Mouse (Mus musculus) inflammation-experienced regulatory T-cells, adult 6 months (primary cell): ENCODE data around the gene 1700013G24Rik. TPM values are rescaled to one million over a fixed set of nuclear protein-coding genes. Genes with fewer than 3 reads are reported as not detected.
A peak's percentile ranks its signal among the peaks of the same experiment; 100 is the strongest.

ENCODE experiments used
- ATAC-seq: one replicate; pipeline ENCODE4 v1.8.0; 2017
- polyA plus RNA-seq, 3 experiments: library from polyadenylated mRNA; unstranded; fragments of 100-300 nt; shearing (Covaris generic); gene quantifications; one replicate each; pipeline ENCODE4 v1.2.1; 2017

The 1700013G24Rik gene
- polyA plus RNA-seq, 3 experiments from 2014 or later, result not detected

- no peak for ATAC-seq
These were observed 4.2 kb downstream of the 1700013G24Rik start for GRCm38 (mm10) chr4:137457292-137457691.

- ATAC-seq, result no peak
These were observed 5.2 kb downstream of the 1700013G24Rik start for GRCm38 (mm10) chr4:137458310-137458709.

- ATAC-seq, result no peak
These were observed 5.8 kb downstream of the 1700013G24Rik start for GRCm38 (mm10) chr4:137458861-137459260.

DNA sequence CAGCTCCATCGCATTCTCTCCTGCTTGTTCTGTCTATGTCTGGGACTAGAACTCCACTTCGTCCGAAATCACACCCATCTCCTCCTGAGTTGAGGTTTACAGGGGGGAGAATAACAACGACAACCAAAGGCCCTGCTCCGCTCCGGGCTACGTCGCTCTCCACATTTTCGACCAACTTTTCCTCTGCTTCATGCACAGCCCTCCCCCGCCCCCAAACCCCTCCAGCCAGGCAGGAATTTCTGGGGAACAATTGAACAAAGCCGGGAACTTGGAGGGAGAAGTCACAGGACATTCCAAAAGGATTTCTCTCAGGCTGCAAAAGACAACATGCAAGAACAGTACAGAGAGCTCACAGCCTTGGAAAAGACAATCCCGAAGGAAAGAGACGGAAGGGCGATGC lies 7.6 kb downstream of the 1700013G24Rik start:
- ATAC-seq, result no peak

GRCm38 (mm10) chr4:137461217-137461616 lies 8.1 kb downstream of the 1700013G24Rik start:
- ATAC-seq, result no peak

GRCm38 (mm10) chr4:137461981-137462690 lies 9.1 kb downstream of the 1700013G24Rik start:
- ATAC-seq, result no peak

DNA sequence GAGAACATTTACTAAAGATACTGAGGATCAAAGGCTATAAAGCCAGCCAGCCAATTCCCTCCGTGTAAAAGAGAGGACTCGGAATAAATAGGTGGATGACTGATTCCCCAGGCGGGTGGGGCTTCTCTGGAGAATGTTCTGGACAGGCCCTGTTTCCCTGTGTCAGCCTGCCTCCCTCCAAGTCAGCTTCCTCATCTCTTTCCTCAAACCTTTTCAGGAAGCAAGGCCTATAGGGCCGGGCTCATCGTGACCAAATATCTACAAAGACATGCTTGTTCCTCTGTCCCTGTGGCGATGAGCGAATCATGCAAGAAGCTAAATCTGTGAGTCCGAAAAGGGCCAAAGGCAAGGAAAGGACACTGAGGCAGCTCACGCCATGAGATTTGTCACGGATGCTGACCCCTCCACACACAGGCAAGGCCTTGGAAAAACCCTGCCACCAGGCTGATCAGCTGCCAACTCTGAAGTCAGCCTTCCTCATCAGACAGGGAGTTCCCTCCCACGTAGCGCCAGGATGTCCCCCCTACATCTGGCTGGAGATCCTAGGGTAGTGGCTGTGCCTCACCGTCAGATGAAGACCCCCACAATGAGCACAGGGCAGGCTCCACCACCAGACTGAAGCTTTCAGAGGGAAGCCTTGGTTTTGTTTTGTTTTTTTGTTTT lies 12.2 kb downstream of the 1700013G24Rik start:
- no peak for ATAC-seq

GRCm38 (mm10) chr4:137466991-137467390 lies 13.9 kb downstream of the 1700013G24Rik start:
- no peak for ATAC-seq

GRCm38 (mm10) chr4:137467525-137467924 lies 14.4 kb downstream of the 1700013G24Rik start:
- ATAC-seq, result no peak

DNA sequence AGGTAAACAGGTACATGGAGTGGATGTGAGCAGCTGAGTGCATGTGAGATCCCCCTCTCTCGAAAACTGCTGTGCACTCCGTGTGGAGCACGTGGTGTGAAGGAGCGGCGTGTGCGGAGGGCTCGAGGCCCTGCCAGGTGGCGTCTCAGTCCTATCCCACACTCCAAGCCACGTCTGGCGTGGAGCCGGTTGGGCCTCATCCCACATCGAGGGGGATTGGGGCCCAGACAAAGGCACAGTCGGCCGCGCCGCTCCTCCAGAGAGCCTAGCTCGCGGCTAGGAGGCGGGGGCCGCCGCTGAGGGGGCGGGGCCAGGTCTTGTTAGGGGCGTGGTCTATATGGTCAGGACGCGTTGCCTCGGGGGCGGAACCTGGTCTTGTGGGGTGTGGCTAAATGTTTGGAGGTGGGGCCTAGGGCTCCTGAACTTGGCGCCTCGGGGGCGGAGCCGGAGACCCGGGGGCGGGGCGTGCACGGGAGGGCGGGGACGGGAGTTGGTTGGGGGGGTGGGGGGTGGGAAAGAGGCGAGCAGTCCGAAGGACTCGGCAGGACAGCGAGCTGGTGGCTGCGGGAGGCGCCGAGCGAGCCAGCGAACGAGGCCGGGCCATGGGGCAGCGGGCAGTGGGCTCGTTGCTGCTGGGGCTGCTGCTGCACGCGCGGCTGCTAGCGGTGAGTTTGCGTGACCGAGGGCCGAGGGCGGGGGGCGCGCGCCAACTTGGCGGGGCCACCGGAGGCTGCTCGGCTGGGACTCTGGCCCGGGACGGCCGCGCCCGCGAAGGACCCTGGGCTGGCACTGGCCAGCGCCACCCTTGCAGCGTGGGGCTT lies 15.4 kb downstream of the 1700013G24Rik start, which contains the start of gene Hspg2:
Gene Hspg2 (plus strand): TSS at position 510 of the 821 bp plus-strand sequence.
- ATAC-seq, result peak; percentile 48

GRCm38 (mm10) chr4:137469081-137469844 lies 16.2 kb downstream of the 1700013G24Rik start:
- no peak for ATAC-seq

GRCm38 (mm10) chr4:137469845-137470692 lies 17.0 kb downstream of the 1700013G24Rik start:
- no peak for ATAC-seq

DNA sequence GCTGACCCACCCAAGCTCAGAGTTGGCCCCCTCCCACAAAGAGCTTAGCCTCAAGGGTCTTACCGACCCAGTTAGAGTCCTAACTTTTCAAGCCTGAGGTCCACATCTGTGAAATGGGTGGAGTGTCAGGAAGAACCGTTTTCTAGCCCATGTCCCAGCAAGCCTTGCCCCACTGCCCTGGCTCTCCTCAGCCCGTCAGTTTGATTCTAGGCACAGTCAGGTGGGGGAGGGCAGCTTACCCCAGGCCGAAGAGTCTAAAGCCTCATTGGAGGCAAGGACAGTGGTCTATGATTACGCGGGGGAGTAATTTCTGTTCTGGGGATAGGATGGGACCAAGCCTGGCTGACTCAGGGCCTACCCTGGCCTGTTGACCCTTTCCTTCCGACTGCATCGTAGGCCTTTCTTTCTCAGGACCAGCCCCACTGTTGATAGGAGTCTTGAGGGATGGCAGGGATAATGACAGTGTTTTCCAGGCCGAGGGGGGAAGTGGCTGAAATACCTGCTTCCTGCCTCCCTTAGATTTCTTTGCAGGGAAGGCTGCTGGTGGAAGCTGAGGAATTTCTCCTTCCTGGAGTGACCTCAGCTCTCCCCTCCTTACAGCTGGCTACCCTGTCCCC lies 17.7 kb downstream of the 1700013G24Rik start:
- ATAC-seq, result no peak

DNA sequence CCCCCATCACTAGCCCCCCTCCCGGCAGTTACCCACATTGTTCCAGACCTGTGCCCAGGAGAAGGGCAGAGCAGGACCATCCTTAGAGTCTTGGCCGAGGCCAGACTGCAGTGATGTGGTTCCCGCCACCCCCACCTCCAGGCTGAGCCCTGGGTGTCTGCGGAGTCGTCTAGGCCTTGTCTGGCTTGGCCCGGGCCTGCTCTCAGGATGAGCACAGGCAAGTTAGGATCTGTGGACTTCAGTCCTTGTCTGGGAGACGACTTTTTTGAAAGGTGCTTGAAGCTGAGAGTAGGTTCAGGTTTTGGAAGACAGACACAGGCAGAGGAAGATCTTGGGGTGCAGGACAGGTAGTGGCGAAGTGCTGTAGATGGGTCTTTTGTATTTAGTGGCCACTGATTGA lies 18.2 kb downstream of the 1700013G24Rik start:
- no peak for ATAC-seq

DNA sequence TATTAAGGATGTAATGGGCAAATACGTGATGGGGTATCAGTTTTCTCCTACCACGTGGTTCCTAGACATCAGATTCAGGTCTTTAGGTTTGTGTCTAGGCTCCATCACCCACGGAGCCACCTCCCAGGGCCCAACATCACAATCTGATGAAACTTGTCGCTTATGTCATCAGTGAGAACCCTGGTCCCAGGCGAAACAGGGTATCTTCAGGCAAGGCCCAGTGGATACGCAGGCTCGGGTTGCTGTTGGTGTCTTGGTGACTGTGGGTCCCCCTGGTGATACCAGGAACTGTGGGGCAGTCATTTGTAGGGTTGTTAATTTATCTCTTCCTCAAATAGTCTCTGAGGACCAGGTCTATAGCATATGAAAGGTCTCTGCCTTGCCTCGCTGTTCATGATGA lies 20.2 kb downstream of the 1700013G24Rik start:
- no peak for ATAC-seq

GRCm38 (mm10) chr4:137473701-137474388 lies 20.8 kb downstream of the 1700013G24Rik start:
- no peak for ATAC-seq

DNA sequence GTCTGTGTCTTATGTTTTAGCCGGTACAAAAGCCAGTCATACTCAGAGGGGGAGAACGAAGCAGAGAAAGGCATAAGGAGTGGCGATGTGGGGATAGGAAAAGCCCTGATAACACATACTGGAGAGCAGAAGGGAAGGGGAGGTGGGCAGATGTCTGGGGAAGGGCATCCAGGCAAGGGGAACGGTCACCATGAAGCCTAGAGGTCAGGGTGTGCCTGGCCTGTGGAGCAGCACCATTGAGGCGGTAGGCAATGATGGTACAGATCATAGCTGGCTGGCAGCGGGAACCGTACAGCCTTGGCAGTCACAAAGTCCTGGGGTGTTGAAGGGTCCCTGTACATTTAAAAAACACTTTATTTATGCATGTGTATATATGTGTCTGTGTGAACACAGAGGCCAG lies 21.6 kb downstream of the 1700013G24Rik start:
- ATAC-seq, result no peak

GRCm38 (mm10) chr4:137475271-137476050 lies 22.4 kb downstream of the 1700013G24Rik start:
- no peak for ATAC-seq

DNA sequence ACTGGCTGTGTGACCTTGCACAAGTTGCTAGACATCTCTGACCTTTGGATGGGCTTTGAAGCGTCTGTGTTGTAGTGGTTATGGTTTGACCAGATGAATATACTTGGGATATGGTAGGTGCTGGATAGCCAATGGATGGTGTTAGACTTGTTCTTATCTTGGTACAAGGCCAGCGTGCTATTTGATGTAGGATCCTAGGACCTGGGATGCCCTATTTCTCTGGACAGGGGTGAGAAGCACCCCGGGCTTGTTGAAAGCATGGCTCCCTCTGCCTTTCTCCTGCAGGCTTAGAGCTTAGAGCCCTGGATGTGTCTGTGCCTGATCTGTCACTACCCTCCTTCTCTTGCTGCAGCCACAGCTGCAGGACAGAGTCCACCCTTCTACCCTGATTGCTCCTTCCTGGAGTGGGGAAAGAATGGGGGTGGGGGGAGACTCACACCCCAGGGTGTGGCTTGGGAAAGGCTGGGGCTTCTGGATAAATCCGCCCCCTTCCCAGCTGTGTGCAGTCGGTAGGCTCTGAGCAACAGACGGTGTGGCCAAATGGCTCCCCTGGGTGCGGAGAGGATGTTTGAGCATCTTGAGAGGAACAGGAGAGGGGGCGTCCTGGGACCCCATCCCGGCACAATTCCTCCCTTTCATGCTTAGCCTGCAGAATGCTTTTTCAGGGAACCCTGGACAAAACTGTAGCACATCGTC lies 23.1 kb downstream of the 1700013G24Rik start:
- no peak for ATAC-seq
